Mouse (Mus musculus): Measurements from ENCODE around the gene Prune1. TPM values are rescaled to one million over a fixed set of nuclear protein-coding genes. Genes with fewer than 3 reads are reported as not detected.

The Prune1 gene
- total RNA-seq, 4 experiments from 2014 or later: 26.8 to 34.8 (median 31.7) TPM

DNA sequence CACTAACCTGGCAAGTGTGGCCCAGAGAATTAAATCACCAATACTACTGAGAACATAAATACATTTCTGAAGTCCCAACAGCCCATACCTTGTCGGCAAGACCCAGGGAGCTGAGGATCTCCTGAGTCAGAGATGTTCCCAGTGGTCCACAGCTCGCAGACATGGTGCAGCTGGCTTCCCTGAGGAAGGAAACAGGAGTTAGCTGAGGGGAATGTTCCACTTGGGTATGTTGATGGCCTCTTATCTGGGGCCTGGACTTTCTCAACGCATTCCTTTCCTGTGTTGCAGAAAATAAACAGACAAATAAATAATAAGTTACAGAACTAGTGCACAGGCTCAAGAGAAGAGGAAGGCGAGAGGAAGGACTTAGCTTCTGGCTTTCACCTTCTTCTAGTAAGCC, 24.4 kb upstream of the Prune1 start:
- DNase-seq: no peak

GRCm38 (mm10) chr3:95301204-95301796, 19.4 kb upstream of the Prune1 start:
- no peak for DNase-seq

DNA sequence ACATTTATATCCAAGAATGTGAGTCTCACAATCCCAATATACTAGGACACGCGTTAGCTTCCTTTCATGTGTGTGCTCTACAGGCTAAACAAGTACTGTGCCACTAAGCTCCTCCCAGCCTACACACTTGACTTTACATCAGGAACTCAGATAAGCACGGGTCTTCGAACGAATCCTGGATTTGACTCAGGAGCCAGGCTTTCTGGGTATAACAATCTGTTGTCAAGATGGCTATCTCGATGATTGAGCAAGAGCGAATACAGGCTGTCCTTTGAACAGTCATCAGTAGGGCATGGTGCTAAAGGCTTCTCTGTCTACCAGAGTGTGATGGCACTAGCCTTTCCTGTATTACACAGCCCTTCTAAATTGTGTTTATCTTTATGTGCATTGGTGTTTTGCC, 16.1 kb upstream of the Prune1 start:
- no peak for DNase-seq

DNA sequence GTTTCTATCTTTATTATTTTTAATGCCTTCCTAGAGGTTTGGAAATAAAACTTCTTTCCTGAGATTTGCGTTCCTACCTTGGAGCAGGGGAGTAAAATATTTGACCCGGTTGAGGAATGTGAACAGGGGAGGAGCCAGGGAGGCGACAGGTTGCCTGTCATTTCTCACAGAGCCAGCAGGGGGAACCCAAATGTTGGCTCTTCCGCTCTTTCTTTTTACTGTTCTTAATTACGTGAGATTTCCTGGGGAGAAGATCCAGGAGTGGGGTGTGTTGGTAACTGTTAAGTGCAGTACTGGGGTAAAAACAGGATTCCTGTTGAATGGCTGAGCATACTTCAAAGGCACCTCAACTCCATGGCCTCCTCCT, 14.2 kb upstream of the Prune1 start:
- DNase-seq: no peak

GRCm38 (mm10) chr3:95295321-95296102, 13.6 kb upstream of the Prune1 start:
- DNase-seq: no peak

DNA sequence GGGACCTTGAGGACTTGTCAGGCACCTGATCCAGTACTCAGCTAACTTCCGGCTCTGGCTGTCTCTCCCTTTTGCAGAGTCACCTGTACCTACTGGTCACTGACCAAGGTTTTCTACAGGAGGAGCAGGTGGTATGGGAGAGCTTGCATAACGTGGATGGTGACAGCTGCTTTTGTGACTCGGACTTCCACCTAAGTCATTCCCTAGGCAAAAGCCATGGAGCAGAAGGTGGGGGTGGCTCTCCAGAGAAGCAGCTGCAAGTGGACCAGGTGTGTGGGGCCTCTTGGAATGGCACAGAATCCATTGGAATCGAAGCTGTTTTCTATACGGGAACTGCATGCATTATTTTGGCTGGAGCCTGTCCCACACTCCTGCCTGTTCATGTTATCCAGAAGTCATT, 12.8 kb upstream of the Prune1 start:
- DNase-seq: no peak

DNA sequence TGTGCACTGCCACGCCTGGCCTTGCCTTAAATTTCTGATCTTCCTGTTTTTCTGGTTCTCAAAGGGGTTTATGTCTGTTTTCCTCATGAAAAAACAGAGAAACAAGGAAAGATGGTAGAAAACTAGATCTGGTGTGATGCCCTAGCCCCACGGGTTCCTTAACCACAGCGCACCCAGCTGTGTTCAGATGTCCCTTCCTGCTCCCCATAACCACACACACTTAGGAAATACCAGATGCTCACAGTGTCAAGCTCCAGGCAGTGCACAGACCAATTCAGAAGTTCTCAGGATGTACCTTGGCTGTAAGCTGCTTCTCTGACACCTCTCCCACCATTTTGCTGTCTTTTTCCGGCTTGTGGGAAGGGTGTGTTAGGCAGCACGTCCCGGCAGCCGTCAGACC, 12.4 kb upstream of the Prune1 start:
- DNase-seq: no peak

- DNase-seq: peak; percentile 53
Observed at GRCm38 (mm10) chr3:95293537-95293936, 11.7 kb upstream of the Prune1 start.

- no peak for DNase-seq
Observed at GRCm38 (mm10) chr3:95292899-95293298, 11.0 kb upstream of the Prune1 start.

- no peak for DNase-seq
Observed at GRCm38 (mm10) chr3:95291041-95291440, 9.2 kb upstream of the Prune1 start.

DNA sequence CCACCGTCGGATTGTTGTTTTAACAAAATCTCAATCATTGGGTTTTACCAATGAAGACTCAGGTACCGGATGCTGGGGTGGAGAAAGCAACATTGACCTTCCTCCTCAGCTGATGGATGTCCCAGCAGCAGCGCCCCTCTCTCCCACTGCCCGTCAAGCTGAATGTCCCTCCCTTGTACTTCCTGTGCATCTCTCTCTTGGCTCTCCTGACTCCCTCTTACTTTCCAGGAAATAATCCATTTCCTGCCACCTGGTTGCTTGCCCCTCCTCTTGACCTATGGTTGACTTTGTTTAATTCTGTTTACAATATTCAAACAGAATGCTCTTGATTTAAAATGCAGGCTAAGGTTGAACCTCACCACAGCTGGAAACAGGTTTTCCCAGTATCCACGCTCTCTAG, 8.3 kb upstream of the Prune1 start:
- DNase-seq: no peak

DNA sequence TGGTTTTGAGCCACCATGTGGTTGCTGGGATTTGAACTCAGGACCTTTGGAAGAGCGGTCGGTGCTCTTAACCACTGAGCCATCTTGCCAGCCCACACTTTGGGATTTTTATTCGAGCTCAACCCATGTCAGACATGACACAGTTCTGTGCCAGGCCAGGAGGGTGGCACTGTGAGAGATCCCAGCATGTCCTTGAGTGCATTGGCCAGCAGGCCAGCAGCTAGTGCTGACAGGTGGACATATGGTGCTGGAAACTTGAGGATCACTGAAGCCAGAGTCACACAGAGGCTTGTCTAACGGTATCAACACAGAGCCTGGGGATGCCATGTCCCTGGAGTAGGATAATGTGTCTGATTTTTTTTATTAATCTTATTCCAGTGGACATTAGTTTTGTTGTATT, 7.5 kb upstream of the Prune1 start:
- DNase-seq: no peak

- DNase-seq: no peak
Observed at GRCm38 (mm10) chr3:95287541-95287940, 5.7 kb upstream of the Prune1 start.

DNA sequence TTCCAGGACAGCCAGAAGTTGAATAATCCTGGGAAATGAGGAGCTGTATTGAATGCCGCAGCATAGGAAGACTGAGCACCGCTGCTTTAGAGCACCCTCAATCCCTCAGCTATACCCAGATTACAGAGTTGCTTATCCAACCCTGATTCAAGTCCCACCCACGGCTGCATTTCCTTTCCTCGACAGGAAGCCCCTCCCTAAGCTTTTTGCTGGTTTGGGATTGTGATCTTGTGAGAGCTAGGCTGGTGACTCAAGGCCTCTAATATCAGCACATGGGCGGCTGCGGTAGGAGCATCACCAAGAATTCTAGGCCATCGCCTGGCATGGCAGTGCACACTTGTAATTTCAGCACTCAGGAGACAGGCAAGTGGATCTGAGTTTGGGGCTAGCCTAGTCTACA, 4.6 kb upstream of the Prune1 start:
- no peak for DNase-seq

- no peak for DNase-seq
Observed at GRCm38 (mm10) chr3:95286011-95286410, 4.1 kb upstream of the Prune1 start.

DNA sequence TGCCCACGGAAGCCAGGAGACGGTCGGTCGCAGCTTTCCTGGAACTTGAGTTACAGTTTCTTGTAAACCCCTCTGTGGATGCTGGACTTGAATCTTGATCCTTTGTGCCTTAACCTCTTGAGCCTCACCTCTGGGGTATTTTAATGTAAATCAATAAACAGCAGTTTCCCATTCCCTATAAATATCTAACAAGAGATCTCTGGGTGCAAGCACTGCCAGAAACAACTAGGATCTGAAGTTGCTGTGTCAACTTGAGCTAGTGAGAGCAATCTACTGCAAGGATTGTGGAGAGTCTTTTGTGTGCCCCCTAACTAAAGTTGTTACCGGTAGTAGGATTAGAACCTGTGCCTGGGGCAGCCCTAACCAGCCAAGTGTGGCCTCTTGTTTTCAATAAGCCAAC, 3.5 kb upstream of the Prune1 start:
- no peak for DNase-seq

DNA sequence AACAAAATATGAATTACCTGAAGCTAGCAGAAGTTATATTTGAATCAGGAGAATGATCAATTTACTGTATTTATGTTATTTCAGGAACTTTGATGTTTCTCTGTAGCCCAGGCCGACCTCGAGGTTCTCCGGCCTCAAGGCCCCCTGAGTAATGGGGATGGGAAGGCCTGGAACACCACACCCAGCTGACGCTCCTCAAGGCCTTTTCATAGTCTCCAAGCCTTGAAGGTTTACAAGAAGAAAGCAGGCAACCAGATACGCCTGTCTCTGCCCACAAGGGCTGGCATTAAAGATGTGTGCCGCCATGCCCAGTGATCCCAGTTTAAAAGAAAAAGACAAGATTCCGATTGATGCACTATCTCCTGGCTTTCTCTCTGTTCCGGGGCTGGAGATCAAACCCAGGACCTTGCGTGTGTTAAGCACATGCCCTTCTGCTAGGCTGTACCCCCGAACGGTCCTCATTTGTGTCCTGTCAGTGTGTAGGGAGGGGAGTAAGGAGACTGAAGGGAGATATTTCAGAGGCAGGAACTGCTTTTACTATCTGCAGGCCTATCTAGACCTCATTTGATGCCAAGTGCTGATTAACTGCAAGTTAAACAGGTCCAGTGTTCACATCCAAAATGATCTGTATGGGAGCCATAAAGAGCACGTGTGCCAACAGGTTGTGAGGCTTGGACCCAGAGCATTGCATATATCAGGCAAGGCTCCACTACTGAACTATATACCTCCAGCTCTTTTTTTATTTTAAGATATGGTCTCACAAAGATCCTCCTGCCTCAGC, 2.8 kb upstream of the Prune1 start:
- DNase-seq: peak; percentile 68

- DNase-seq: no peak
Observed at GRCm38 (mm10) chr3:95284062-95284461, 2.2 kb upstream of the Prune1 start.

DNA sequence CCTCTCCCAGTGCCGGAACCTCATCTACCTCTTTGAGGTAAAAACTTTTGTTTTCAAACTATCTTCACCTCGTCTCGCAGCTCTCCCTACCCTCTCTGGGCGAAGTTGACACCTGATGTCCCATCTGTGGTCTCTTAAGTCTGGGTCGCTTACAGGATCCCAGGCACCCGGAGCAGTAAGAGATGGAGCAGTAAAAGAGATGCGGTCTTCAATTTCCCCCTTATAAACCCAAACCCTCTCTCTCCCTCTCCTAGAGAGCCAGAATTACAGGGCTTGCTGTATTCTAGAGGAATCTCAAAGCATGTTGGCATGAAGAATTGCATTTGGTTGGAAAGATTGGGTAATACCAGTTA, 1.7 kb upstream of the Prune1 start:
- no peak for DNase-seq

- peak; percentile 74 for DNase-seq
Observed at GRCm38 (mm10) chr3:95282865-95283588, 1.2 kb upstream of the Prune1 start.

- peak; percentile 65 for DNase-seq
Observed at GRCm38 (mm10) chr3:95282381-95282864, 547 bp upstream of the Prune1 start.

DNA sequence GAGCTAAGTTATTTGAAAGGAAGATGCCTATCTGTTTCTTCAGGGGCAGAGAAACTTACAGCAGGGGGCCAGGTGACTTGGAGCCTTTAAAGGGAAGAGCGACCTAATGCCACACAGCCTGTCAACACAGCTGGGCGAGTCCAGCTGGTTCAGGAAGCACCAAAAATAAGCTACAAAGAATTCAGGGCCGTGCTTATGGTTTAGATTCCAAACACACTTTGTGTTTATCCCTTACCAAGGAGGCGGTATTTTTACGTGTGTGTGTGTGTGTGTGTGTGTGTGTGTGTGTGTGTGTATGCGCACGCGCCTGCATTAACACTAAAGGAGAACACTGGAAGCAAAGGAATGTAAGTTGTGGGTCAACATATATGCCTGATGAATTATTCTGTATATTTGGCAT, 1.1 kb downstream of the Prune1 start:
- no peak for DNase-seq

- DNase-seq: no peak
Observed at GRCm38 (mm10) chr3:95277149-95277551, 4.7 kb downstream of the Prune1 start.

Measured in adrenal gland, adult 8-10 months (tissue).